Mouse (Mus musculus) intestine, postnatal 0 days (tissue): ENCODE measurements around the gene Zfp58. TPM values are rescaled to one million over a fixed set of nuclear protein-coding genes. Genes with fewer than 3 reads are reported as not detected.

Source experiments
- ATAC-seq: fragments of 200-750 bp; cut with Nextera tagmentation; 2 replicates; pipeline ENCODE4 v1.8.0; 2017; ENCODE audit warnings: mild to moderate bottlenecking, moderate TSS enrichment, moderate library complexity
- H3K27ac ChIP-seq: fragments of 300-500 bp; sonication (generic); 2 replicates; pipeline ENCODE4 v1.5.1; 2014; ENCODE audit warnings: mild to moderate bottlenecking, low read depth, low read length, moderate library complexity
- H3K27me3 ChIP-seq: fragments of 300-500 bp; sonication (generic); replicated peaks from 2 replicates; pipeline ENCODE4 v1.6.1; 2014; ENCODE audit warnings: low read length, mixed read lengths; ENCODE audit not compliant: control insufficient read depth, insufficient read depth
- H3K36me3 ChIP-seq: fragments of 300-500 bp; sonication (generic); 2 replicates; pipeline ENCODE4 v1.6.1; 2014; ENCODE audit warnings: mild to moderate bottlenecking, moderate library complexity; ENCODE audit not compliant: control insufficient read depth, insufficient read depth
- H3K4me1 ChIP-seq: fragments of 300-500 bp; sonication (generic); replicated peaks from 2 replicates; pipeline ENCODE4 v1.6.1; 2014; ENCODE audit warnings: antibody characterized with exemption, low read length, mixed read lengths; ENCODE audit not compliant: control insufficient read depth, insufficient read depth
- H3K4me2 ChIP-seq: fragments of 300-500 bp; sonication (generic); replicated peaks from 2 replicates; pipeline ENCODE4 v1.6.1; 2014; ENCODE audit warnings: low read depth, mild to moderate bottlenecking, moderate library complexity
- H3K4me3 ChIP-seq: fragments of 300-500 bp; sonication (generic); 2 replicates; pipeline ENCODE4 v1.5.1; 2014; ENCODE audit warnings: low read depth, low read length
- H3K9ac ChIP-seq: fragments of 300-500 bp; sonication (generic); 2 replicates; pipeline ENCODE4 v1.6.1; 2014; ENCODE audit warnings: mild to moderate bottlenecking, low read depth, low read length
- H3K9me3 ChIP-seq: fragments of 300-500 bp; sonication (generic); 2 replicates; pipeline ENCODE4 v1.6.1; 2016; ENCODE audit warnings: mixed run types; ENCODE audit not compliant: control insufficient read depth
- CTCF ChIP-seq: sonication (generic); IDR thresholded peaks from 2 replicates; pipeline ENCODE4 v1.5.1; 2016; ENCODE audit warnings: low read depth, mild to moderate bottlenecking, control low read depth, antibody characterized with exemption, moderate library complexity
- WGBS: fragments of 180-500 bp; shearing (Covaris S2); extraction: QIAGEN DNeasy Blood & Tissue Kit; methylation state at CpG from one replicate; pipeline ENCODE4 v1.1.7; 2014; 5-methylcytosine and 5-hydroxymethylcytosine counted together
- polyA plus RNA-seq: library from polyadenylated mRNA; unstranded; fragments of >200 nt; fragmentation: Nextera tagmentation; extraction: Ambion mirVana; gene quantifications from 2 replicates; pipeline ENCODE4 v1.2.1, GENCODE M21; 2015

Zfp58 gene
- 4.1 and 4.7 TPM in 2 replicates for polyA plus RNA-seq

- Histone ChIP-seq H3K36me3 (no peaks in the 10 kb centered on the region), H3K4me1 (no peaks in the 10 kb centered on the region), H3K4me2 (peak within 1 kb of the TSS; percentile 72), H3K4me3 (peak within 1 kb of the TSS; percentile 59), H3K27me3 (no peaks in the 10 kb centered on the region), H3K9ac (peak within 1 kb of the TSS; percentile 41), H3K9me3 (no peaks in the 10 kb centered on the region), H3K27ac (no peak within 1 kb of the TSS)
- WGBS, result 1% methylated on average over 22 of the region's 22 CpGs
- peak; percentile 95 for ATAC-seq
- TF ChIP-seq CTCF, result no peak
Measured at GRCm38 (mm10) chr13:67500084-67500719, at the start of gene Zfp58. Gene Zfp58 (minus strand): TSS chr13:67500555.

- H3K4me3 ChIP-seq, result no peak overlapping the region
- H3K36me3 ChIP-seq, result peaks cover 25% of the 10 kb centered on the region
- TF ChIP-seq CTCF, result no peak
- no peak for ATAC-seq
- WGBS, result 90% methylated on average over 1 of the region's 1 CpGs
- no peaks in the 10 kb centered on the region for H3K4me1 ChIP-seq
- no peaks in the 10 kb centered on the region for H3K9me3 ChIP-seq
- H3K9ac ChIP-seq, result no peak overlapping the region
- H3K27ac ChIP-seq, result no peak overlapping the region
- H3K4me2 ChIP-seq, result no peak overlapping the region
- H3K27me3 ChIP-seq, result no peaks in the 10 kb centered on the region
Measured at GRCm38 (mm10) chr13:67545941-67546340, 45.6 kb upstream of the Zfp58 start.

GRCm38 (mm10) chr13:67527049-67527730 is 26.8 kb upstream of the Zfp58 start:
- Histone ChIP-seq H3K9me3 (no peaks in the 10 kb centered on the region), H3K27me3 (no peaks in the 10 kb centered on the region), H3K36me3 (no peaks in the 10 kb centered on the region), H3K9ac (no peak overlapping the region), H3K27ac (no peak overlapping the region), H3K4me2 (no peak overlapping the region), H3K4me1 (peaks cover 7% of the 10 kb centered on the region), H3K4me3 (no peak overlapping the region)
- no peak for ATAC-seq
- WGBS, result 75% methylated on average over 3 of the region's 3 CpGs
- no peak for TF ChIP-seq CTCF

- Histone ChIP-seq H3K27me3 (no peaks in the 10 kb centered on the region), H3K9me3 (no peaks in the 10 kb centered on the region), H3K27ac (peak within 1 kb of the TSS; percentile 61), H3K9ac (peak within 1 kb of the TSS; percentile 71), H3K4me1 (peaks cover 7% of the 10 kb centered on the region), H3K4me2 (peak within 1 kb of the TSS; percentile 89), H3K36me3 (no peaks in the 10 kb centered on the region), H3K4me3 (peak within 1 kb of the TSS; percentile 82)
- ATAC-seq, result peak; percentile 99
- TF ChIP-seq CTCF, result no peak
- under 1% methylated on average over 27 of the region's 27 CpGs for WGBS
Measured at GRCm38 (mm10) chr13:67525753-67526410, 25.5 kb upstream of the Zfp58 start, which contains the start of the genes Gm26965 and Zfp87. Gene Gm26965 (minus strand): TSS chr13:67526151. Gene Zfp87 (minus strand): TSS chr13:67526177.

- no peak overlapping the region; the same call in 1 of the 2 replicates for H3K4me2 ChIP-seq
- no peaks in the 10 kb centered on the region for H3K36me3 ChIP-seq
- H3K9ac ChIP-seq, result no peak overlapping the region
- H3K4me1 ChIP-seq, result no peaks in the 10 kb centered on the region
- H3K4me3 ChIP-seq, result no peak overlapping the region
- no peaks in the 10 kb centered on the region for H3K9me3 ChIP-seq
- no peak overlapping the region for H3K27ac ChIP-seq
- TF ChIP-seq CTCF, result no peak
- no peak for ATAC-seq
- WGBS, result 80% methylated on average over 1 of the region's 1 CpGs
- no peaks in the 10 kb centered on the region for H3K27me3 ChIP-seq
Measured at GRCm38 (mm10) chr13:67500908-67501307, 553 bp upstream of the Zfp58 start.

GRCm38 (mm10) chr13:67495631-67496030 is 4.7 kb downstream of the Zfp58 start:
- Histone ChIP-seq H3K4me2 (no peak overlapping the region), H3K9ac (no peak overlapping the region), H3K9me3 (peaks cover 11% of the 10 kb centered on the region; the same call in 1 of the 2 replicates), H3K4me3 (no peak overlapping the region), H3K36me3 (peaks cover 29% of the 10 kb centered on the region), H3K27ac (no peak overlapping the region), H3K27me3 (no peaks in the 10 kb centered on the region), H3K4me1 (no peaks in the 10 kb centered on the region)
- WGBS, result 97% methylated on average over 1 of the region's 1 CpGs
- ATAC-seq, result no peak
- no peak for TF ChIP-seq CTCF
